Mouse (Mus musculus): ENCODE measurements around the gene Parp12. TPM values are rescaled to one million over a fixed set of nuclear protein-coding genes. Genes with fewer than 3 reads are reported as not detected.

Gene Parp12
- polyA plus RNA-seq, 1 experiment from 2014 or later = 3.4 TPM

- H3K27ac ChIP-seq = no peak overlapping the region; the same call in 1 of the 2 replicates
These were observed 59.8 kb downstream of the Parp12 start for GRCm38 (mm10) chr6:39058389-39058788.

GRCm38 (mm10) chr6:39057161-39057560, 61.0 kb downstream of the Parp12 start:
- Histone ChIP-seq H3K36me3 (no peaks in the 10 kb centered on the region), H3K9ac (no peak overlapping the region), H3K4me1 (replicated peaks) (peaks cover 51% of the 10 kb centered on the region), H3K27me3 (0 out of 2 replicates have a peak, but pooled peaks cover 3% of the 10 kb centered on the region), H3K4me3 (replicated peaks) (no peak overlapping the region), H3K27ac (no peak overlapping the region), H3K4me2 (no peak overlapping the region), H3K9me3 (replicated peaks) (no peaks in the 10 kb centered on the region)
- WGBS (ENCODE audit: insufficient replicate concordance) = 69% methylated on average over 1 of the region's 1 CpGs
- DNase-seq (no peak), ATAC-seq (ENCODE audit: low read depth) (no peak)

More at GRCm38 (mm10) chr6:39058389-39058788, 59.8 kb downstream of the Parp12 start:
- 0 out of 2 replicates have a peak, but pooled peaks cover 1% of the 10 kb centered on the region for H3K27me3 ChIP-seq
- peaks cover 51% of the 10 kb centered on the region for H3K4me1 ChIP-seq (replicated peaks)
- H3K9me3 ChIP-seq (replicated peaks) = no peaks in the 10 kb centered on the region
- no peak overlapping the region for H3K9ac ChIP-seq
- ATAC-seq (ENCODE audit: low read depth) (no peak), DNase-seq (no peak)
- H3K4me2 ChIP-seq = no peak overlapping the region
- 52% methylated on average over 3 of the region's 3 CpGs for WGBS (ENCODE audit: insufficient replicate concordance)
- H3K4me3 ChIP-seq (replicated peaks) = no peak overlapping the region
- no peaks in the 10 kb centered on the region for H3K36me3 ChIP-seq

- ATAC-seq (ENCODE audit: low read depth) (no peak), DNase-seq (no peak)
- 0 out of 2 replicates have a peak, but pooled peaks cover 3% of the 10 kb centered on the region for H3K27me3 ChIP-seq
- H3K4me1 ChIP-seq (replicated peaks) = peaks cover 41% of the 10 kb centered on the region
- H3K36me3 ChIP-seq = no peaks in the 10 kb centered on the region
- no peak overlapping the region for H3K4me3 ChIP-seq (replicated peaks)
- H3K27ac ChIP-seq = no peak overlapping the region
- no peak overlapping the region for H3K4me2 ChIP-seq
- H3K9ac ChIP-seq = no peak overlapping the region
- WGBS (ENCODE audit: insufficient replicate concordance) = 63% methylated on average over 7 of the region's 7 CpGs
- no peaks in the 10 kb centered on the region for H3K9me3 ChIP-seq (replicated peaks)
These were observed 62.3 kb downstream of the Parp12 start for GRCm38 (mm10) chr6:39055831-39056261.

- no peak overlapping the region for H3K27ac ChIP-seq
- DNase-seq = no peak
- H3K4me1 ChIP-seq (replicated peaks) = peaks cover 33% of the 10 kb centered on the region
- ATAC-seq (ENCODE audit: low read depth) = no peak
- no peak overlapping the region for H3K9ac ChIP-seq
- 70% methylated on average over 6 of the region's 6 CpGs for WGBS (ENCODE audit: insufficient replicate concordance)
- no peak overlapping the region for H3K4me3 ChIP-seq (replicated peaks)
- no peaks in the 10 kb centered on the region for H3K36me3 ChIP-seq
- H3K4me2 ChIP-seq = no peak overlapping the region
- H3K27me3 ChIP-seq = 0 out of 2 replicates have a peak, but pooled peaks cover 3% of the 10 kb centered on the region
- no peaks in the 10 kb centered on the region for H3K9me3 ChIP-seq (replicated peaks)
These were observed 63.2 kb downstream of the Parp12 start for GRCm38 (mm10) chr6:39054878-39055508.

- WGBS (ENCODE audit: insufficient replicate concordance) = 78% methylated on average over 13 of the region's 13 CpGs
- Histone ChIP-seq H3K9ac (no peak overlapping the region), H3K4me1 (replicated peaks) (peaks cover 26% of the 10 kb centered on the region), H3K4me2 (no peak overlapping the region), H3K4me3 (replicated peaks) (no peak overlapping the region), H3K36me3 (no peaks in the 10 kb centered on the region), H3K9me3 (replicated peaks) (no peaks in the 10 kb centered on the region), H3K27ac (no peak overlapping the region), H3K27me3 (0 out of 2 replicates have a peak, but pooled peaks cover 3% of the 10 kb centered on the region)
- ATAC-seq (ENCODE audit: low read depth) (no peak), DNase-seq (no peak)
These were observed 63.8 kb downstream of the Parp12 start for GRCm38 (mm10) chr6:39054206-39054864.

GRCm38 (mm10) chr6:39052636-39053035, 65.5 kb downstream of the Parp12 start:
- 64% methylated on average over 4 of the region's 4 CpGs for WGBS (ENCODE audit: insufficient replicate concordance)
- no peak overlapping the region for H3K4me3 ChIP-seq (replicated peaks)
- H3K9ac ChIP-seq = no peak overlapping the region
- H3K27ac ChIP-seq = no peak overlapping the region
- DNase-seq (no peak), ATAC-seq (ENCODE audit: low read depth) (no peak)
- H3K4me2 ChIP-seq = no peak overlapping the region
- H3K4me1 ChIP-seq (replicated peaks) = peaks cover 14% of the 10 kb centered on the region; the same call in 1 of the 2 replicates
- H3K27me3 ChIP-seq = 0 out of 2 replicates have a peak, but pooled peaks cover 8% of the 10 kb centered on the region
- no peaks in the 10 kb centered on the region for H3K9me3 ChIP-seq (replicated peaks)
- no peaks in the 10 kb centered on the region for H3K36me3 ChIP-seq

GRCm38 (mm10) chr6:39051799-39052556, 66.2 kb downstream of the Parp12 start:
- WGBS (ENCODE audit: insufficient replicate concordance) = 50% methylated on average over 9 of the region's 9 CpGs
- ATAC-seq (ENCODE audit: low read depth) = no peak
- Histone ChIP-seq H3K9ac (no peak overlapping the region), H3K27me3 (0 out of 2 replicates have a peak, but pooled peaks cover 11% of the 10 kb centered on the region), H3K4me3 (replicated peaks) (no peak overlapping the region), H3K36me3 (no peaks in the 10 kb centered on the region), H3K4me2 (no peak overlapping the region), H3K9me3 (replicated peaks) (no peaks in the 10 kb centered on the region), H3K27ac (no peak overlapping the region), H3K4me1 (replicated peaks) (peaks cover 10% of the 10 kb centered on the region; the same call in 1 of the 2 replicates)
- DNase-seq = no peak

- H3K9me3 ChIP-seq (replicated peaks) = no peaks in the 10 kb centered on the region
- H3K36me3 ChIP-seq = no peaks in the 10 kb centered on the region
- H3K27me3 ChIP-seq = 0 out of 2 replicates have a peak, but pooled peaks cover 11% of the 10 kb centered on the region
- no peak overlapping the region for H3K9ac ChIP-seq
- no peak overlapping the region for H3K27ac ChIP-seq
- no peak overlapping the region for H3K4me3 ChIP-seq (replicated peaks)
- no peak for ATAC-seq (ENCODE audit: low read depth)
- no peak overlapping the region for H3K4me2 ChIP-seq
- DNase-seq = no peak
- WGBS (ENCODE audit: insufficient replicate concordance) = 59% methylated on average over 6 of the region's 6 CpGs
- peaks cover 7% of the 10 kb centered on the region; the same call in 1 of the 2 replicates for H3K4me1 ChIP-seq (replicated peaks)
These were observed 67.3 kb downstream of the Parp12 start for GRCm38 (mm10) chr6:39050836-39051235.

- H3K4me3 ChIP-seq (replicated peaks) = no peak overlapping the region
- WGBS (ENCODE audit: insufficient replicate concordance) = 56% methylated on average over 5 of the region's 5 CpGs
- DNase-seq (no peak), ATAC-seq (ENCODE audit: low read depth) (no peak)
- H3K36me3 ChIP-seq = no peaks in the 10 kb centered on the region
- no peak overlapping the region for H3K9ac ChIP-seq
- H3K4me1 ChIP-seq (replicated peaks) = no peaks in the 10 kb centered on the region
- H3K4me2 ChIP-seq = no peak overlapping the region
- H3K27ac ChIP-seq = no peak overlapping the region
- no peaks in the 10 kb centered on the region for H3K9me3 ChIP-seq (replicated peaks)
- H3K27me3 ChIP-seq = 0 out of 2 replicates have a peak, but pooled peaks cover 11% of the 10 kb centered on the region
These were observed 69.0 kb downstream of the Parp12 start for GRCm38 (mm10) chr6:39049141-39049540.

- no peaks in the 10 kb centered on the region; the same call in 1 of the 2 replicates for H3K4me1 ChIP-seq (replicated peaks)
These were observed 77.7 kb downstream of the Parp12 start for GRCm38 (mm10) chr6:39040451-39040850.

More at GRCm38 (mm10) chr6:39040451-39040850, 77.7 kb downstream of the Parp12 start:
- Histone ChIP-seq H3K9me3 (replicated peaks) (no peaks in the 10 kb centered on the region), H3K36me3 (no peaks in the 10 kb centered on the region), H3K27ac (no peak overlapping the region), H3K27me3 (peaks cover 9% of the 10 kb centered on the region; the same call in 1 of the 2 replicates), H3K4me3 (replicated peaks) (no peak overlapping the region), H3K4me2 (no peak overlapping the region), H3K9ac (no peak overlapping the region)
- ATAC-seq (ENCODE audit: low read depth) = no peak
- DNase-seq = no peak
- WGBS (ENCODE audit: insufficient replicate concordance) = 74% methylated on average over 9 of the region's 9 CpGs
